7 mouse cellular contexts compared by ENCODE assay signal in the genomic region with DNA sequence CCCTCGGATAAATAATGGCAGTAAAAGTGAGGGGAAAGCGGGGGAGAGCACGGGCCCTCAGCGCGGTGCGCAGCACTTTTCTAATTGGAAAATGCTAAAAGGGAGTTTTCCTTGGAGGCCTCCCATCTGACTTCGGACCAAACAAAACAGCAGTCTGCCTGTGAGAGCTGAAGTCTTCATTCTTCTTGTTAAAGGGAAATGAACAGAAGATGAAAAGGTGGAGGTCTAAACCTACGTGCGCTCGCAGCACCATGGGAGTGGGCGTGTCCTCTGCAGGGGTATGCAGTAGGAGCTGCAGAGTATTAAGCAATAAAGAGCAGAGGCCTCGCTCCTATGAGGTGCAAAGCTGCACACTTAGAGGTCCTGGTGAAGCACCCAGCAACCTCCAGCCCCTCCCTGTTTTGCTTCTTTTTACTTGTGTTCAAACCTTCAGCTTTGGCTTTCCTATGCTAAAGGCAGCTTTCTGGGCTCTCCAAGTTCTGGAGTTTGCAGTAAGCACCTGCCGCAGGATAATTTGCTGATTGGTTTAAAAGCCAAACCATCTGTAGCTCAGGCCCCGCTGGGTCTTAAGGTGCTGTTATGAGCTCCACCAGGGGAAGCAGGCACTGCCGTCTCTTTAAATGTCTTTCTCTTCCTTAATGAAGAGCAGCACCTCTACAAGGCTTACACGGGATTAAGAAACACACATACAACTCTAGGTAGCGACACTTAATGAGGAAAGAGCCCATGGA.
DNase-seq lines count a peak whose midpoint lies in the region; ATAC-seq and TF ChIP-seq lines count a peak whose summit lies in the region.

No protein-coding gene starts in this region.

- DNase-seq in brain, embryonic 14.5 days (ENCODE audit: low read depth), result peak; percentile 71
- peak; percentile 63 for DNase-seq in forebrain, embryonic 11.5 days (ENCODE audit: low spot score)
- peak; percentile 23 for DNase-seq in heart, postnatal 25 days (ENCODE audit: low spot score)
- peak; percentile 73 to 80 for DNase-seq in kidney, postnatal 4 days
- DNase-seq in cerebellum, adult 8-10 months, result no peak
- no peak for DNase-seq in cerebellum, adult 9-11 months

- no peaks in the 10 kb centered on the region for H3K27me3 ChIP-seq in forebrain, embryonic 11.5 days (ENCODE audit: control insufficient read depth, insufficient read depth, low read length)
- H3K27me3 ChIP-seq in midbrain, embryonic 15.5 days (replicated peaks), result no peaks in the 10 kb centered on the region; the same call in 1 of the 2 replicates

- H3K4me2 ChIP-seq in forebrain, embryonic 11.5 days (ENCODE audit: low read depth, low read length, severe bottlenecking), result peak overlapping the region; percentile 42; the same call in 1 of the 2 replicates
- peak overlapping the region; percentile 46 for H3K4me2 ChIP-seq in midbrain, embryonic 15.5 days

- intact Hi-C loops in heart, postnatal 25 days (cut with DNase I), result no loop called here

- peak; percentile 64; the same call in 1 of the 2 replicates for ATAC-seq in forebrain, embryonic 11.5 days (replicated peaks; ENCODE audit: low FRiP score)
- ATAC-seq in midbrain, embryonic 15.5 days (replicated peaks), result no peak

- H3K9me3 ChIP-seq in forebrain, embryonic 11.5 days (ENCODE audit: control insufficient read depth, low read length), result no peaks in the 10 kb centered on the region
- no peaks in the 10 kb centered on the region for H3K9me3 ChIP-seq in midbrain, embryonic 15.5 days

- no peak for TF ChIP-seq CTCF in brain, embryonic 14.5 days (IDR thresholded peaks at IDR 0.05; ENCODE audit: borderline replicate concordance, extremely low read depth, insufficient read depth, insufficient read length)

- H3K4me1 ChIP-seq in forebrain, embryonic 11.5 days (replicated peaks; ENCODE audit: control insufficient read depth, insufficient read depth, low read length), result no peaks in the 10 kb centered on the region; the same call in 1 of the 2 replicates
- H3K4me1 ChIP-seq in midbrain, embryonic 15.5 days, result peaks cover 12% of the 10 kb centered on the region

- WGBS in forebrain, embryonic 11.5 days, result 29% methylated on average over 17 of the region's 17 CpGs
- 33% methylated on average over 17 of the region's 17 CpGs for WGBS in midbrain, embryonic 15.5 days

- H3K36me3 ChIP-seq in forebrain, embryonic 11.5 days (ENCODE audit: control insufficient read depth, insufficient read depth, low read length), result no peaks in the 10 kb centered on the region
- no peaks in the 10 kb centered on the region for H3K36me3 ChIP-seq in midbrain, embryonic 15.5 days (replicated peaks)

- 0 out of 2 replicates have a peak overlapping the region, but pooled peaks have one; percentile 29 for H3K9ac ChIP-seq in forebrain, embryonic 11.5 days (ENCODE audit: low read length)
- H3K9ac ChIP-seq in midbrain, embryonic 15.5 days, result no peak overlapping the region

- H3K4me3 ChIP-seq in forebrain, embryonic 11.5 days (ENCODE audit: low read depth, low read length), result peak overlapping the region; percentile 16
- peak overlapping the region; percentile 23 for H3K4me3 ChIP-seq in midbrain, embryonic 15.5 days

- no peak for TF ChIP-seq POLR2A in brain, embryonic 14.5 days (IDR thresholded peaks at IDR 0.05; ENCODE audit: borderline replicate concordance, extremely low read depth, insufficient read depth, insufficient read length, poor library complexity, severe bottlenecking)

- no peak overlapping the region for H3K27ac ChIP-seq in forebrain, embryonic 11.5 days (ENCODE audit: low read depth, low read length)
- H3K27ac ChIP-seq in midbrain, embryonic 15.5 days, result no peak overlapping the region

Comparison
In these comparisons a context has a peak if more than half of its experiments do, and no peak if none do; other contexts are left out.
1. DNase-seq: peak in brain, embryonic 14.5 days (single experiment), forebrain, embryonic 11.5 days (single experiment), heart, postnatal 25 days (single experiment) and kidney, postnatal 4 days (2 of 2); none in cerebellum, adult 8-10 months (single experiment) and cerebellum, adult 9-11 months (single experiment).